Mouse (Mus musculus) CD8-positive naive resting alpha-beta T cell, adult 57 days (primary cell): Measurements from ENCODE around the gene Gpx7. TPM values are rescaled to one million over a fixed set of nuclear protein-coding genes. Genes with fewer than 3 reads are reported as not detected.

Experiments
- total RNA-seq: library from RNA; stranded (reverse); gene quantifications from one replicate; pipeline ENCODE4 v1.2.4, GENCODE M21; 2023

Gene Gpx7
- not detected for total RNA-seq

DNA sequence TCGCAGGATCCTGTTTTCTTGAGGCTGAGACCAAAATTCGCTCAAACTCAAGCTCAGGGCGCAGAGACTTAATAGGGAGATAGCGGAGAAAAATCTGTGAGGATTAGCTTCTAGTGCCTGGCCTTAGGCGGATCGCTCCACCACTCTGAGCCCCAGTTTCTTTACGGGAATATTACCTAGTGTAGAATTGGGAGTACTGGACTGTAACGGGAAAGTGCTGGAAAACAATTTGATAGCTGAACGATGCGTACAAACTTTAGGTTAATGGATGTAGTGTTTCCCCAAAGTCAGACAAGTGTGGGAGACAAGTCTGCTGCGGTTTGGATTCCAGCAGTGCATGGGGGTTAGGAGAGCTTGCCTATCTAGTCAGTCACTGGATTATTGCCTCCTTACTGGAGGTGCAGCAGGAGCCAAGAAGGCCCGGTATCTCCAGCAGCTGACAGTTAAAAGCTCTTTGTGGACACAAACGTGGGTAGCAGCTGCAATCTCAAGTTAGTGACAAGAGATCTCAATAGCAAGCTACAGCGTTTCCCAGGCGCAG is at the start of gene Gpx7:
TSS of gene Gpx7 (minus strand) at position 101 of the 541 bp plus-strand sequence.

GRCm38 (mm10) chr4:108383183-108383714 is 23.5 kb downstream of the Gpx7 start, which contains the start of gene Shisal2a:
TSS of gene Shisal2a (minus strand) at chr4:108383349.

Other genes with a start within 250 kb of the Gpx7 start
- 2.1 TPM for gene Echdc2, start 241.5 kb downstream of the Gpx7 start, total RNA-seq
- not detected for gene Zyg11a, start 188.9 kb downstream of the Gpx7 start, total RNA-seq
- 38.9 TPM for gene Zyg11b, start 105.9 kb downstream of the Gpx7 start, total RNA-seq
- 22.9 TPM for gene Coa7, start 78.8 kb downstream of the Gpx7 start, total RNA-seq
- gene Shisal2a, start 23.6 kb downstream of the Gpx7 start, total RNA-seq: not detected
- 159 TPM for gene Tut4, start 52.5 kb upstream of the Gpx7 start, total RNA-seq
- 52.9 TPM for gene Prpf38a, start 172.4 kb upstream of the Gpx7 start, total RNA-seq
- gene Orc1, start 172.5 kb upstream of the Gpx7 start, total RNA-seq: 2.7 TPM
- 122 TPM for gene Cc2d1b, start 213.0 kb upstream of the Gpx7 start, total RNA-seq